Mouse (Mus musculus): ENCODE measurements at regions not wholly inside any gene's neighbourhood (a gene's known extent, or its start where the extent isn't known, plus 50 kb on each side); places are given as distances from the start of the nearest gene placed in this dataset.
"Not testable (repeated sequence)": the region's sequence is repeated elsewhere in the genome, so short reads cannot be mapped to it uniquely, and the experiment has no call there.

DNA sequence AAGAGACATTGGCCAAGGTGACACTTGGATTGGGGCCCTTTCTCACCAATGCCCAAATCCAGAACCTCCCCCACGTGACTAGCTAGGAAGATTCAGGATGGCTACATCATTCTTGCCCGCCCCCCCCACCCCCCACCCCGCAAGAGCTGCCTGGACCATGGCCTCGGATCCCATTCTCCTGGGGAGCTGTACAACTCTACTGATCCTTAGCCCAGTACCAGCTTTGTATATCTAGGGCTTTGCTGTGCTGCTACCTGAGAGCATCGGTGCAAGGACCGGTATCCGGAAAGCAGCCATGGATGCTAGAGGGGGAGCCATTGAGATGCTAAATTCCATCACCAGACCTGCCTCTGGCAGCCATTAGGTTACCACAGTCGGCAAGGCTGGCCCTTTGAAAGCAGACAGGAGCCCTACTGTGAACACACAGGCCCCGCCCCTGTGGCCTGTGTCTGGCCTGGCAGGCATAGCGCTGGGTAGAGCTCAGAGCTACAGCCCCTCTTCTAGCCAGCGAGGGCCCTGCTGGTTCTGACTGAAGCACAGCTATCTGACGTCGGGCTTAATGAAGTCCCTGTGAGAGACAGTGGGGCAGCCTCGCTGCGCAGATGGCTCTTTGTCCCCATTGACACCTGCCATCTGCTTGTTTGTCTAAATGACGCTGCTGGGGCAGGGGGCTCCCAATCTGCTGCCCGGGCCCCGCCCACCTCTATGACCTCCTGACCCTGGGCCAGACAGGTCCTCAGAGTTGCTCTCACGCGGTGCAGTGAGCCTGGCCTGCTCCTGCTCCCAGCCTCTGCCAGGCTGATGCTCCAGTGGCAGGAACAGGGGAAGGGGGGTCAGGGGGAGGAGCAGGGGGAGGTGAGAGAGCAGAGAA lies 128.9 kb downstream of the Dll1 start:
- no peak for DNase-seq (ENCODE audit: low spot score in 2 of 2)

DNA sequence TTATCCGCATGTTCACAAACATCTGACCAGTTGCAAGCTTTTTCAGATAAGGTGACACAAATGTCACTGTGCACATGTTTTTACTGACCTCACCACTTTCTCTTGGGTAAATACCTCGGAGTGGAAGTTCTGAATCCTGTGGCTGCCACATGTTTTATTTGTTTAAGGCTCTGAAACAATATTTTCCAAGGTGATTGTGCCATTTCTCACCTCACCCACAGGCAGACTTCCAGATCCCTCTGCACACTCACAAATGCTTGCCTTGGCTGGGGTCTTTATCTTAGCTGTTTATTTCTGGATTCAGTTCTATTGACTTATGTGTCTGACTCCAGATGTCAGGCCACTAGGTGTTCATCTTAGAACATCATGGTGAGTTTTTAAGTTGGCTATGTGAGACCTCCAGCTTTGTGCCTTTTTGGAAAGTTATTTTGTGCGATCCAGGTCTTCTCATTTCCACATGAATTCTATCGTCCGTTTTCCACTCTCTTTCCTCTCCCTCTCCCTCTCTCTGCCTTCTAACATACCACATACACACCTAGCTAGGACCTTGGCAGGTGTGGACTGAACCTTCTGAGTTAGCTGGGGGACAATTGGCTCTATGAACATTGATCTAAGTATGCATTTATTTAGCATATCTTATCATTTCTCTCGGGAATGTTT lies 133.6 kb downstream of the Dll1 start:
- no peak for DNase-seq (ENCODE audit: low spot score in 2 of 2)

GRCm38 (mm10) chr17:15242356-15242755 lies 134.3 kb downstream of the Dll1 start:
- DNase-seq (ENCODE audit: low spot score in 2 of 2) = no peak

- DNase-seq (ENCODE audit: low spot score in 2 of 2) = no peak
Observed at GRCm38 (mm10) chr17:15241491-15241890, 135.2 kb downstream of the Dll1 start.

- not testable (repeated sequence) for DNase-seq (ENCODE audit: low spot score in 2 of 2)
Observed at GRCm38 (mm10) chr17:15240641-15241040, 136.0 kb downstream of the Dll1 start.

DNA sequence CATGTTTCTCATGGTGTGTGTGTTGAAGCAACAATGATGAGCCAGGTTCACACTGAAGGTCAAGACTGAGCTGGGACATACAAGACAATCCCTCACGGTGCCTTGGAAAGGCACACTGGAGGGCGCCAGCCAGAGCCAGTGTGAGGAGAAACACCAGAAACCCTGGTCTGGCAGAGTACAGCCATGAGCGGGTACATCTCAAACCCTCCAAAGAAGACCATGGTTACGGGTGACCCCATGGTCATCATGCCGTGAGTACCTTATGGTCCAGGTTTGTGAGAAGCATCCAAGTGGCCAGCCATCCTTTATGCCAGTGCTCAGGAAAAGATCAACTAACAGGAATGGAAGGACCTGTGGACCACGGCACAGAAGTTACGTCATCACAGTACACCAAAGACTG lies 136.7 kb downstream of the Dll1 start:
- no peak for DNase-seq (ENCODE audit: low spot score in 2 of 2)

GRCm38 (mm10) chr17:15235041-15235440 lies 141.6 kb downstream of the Dll1 start:
- no peak for DNase-seq (ENCODE audit: low spot score in 2 of 2)

DNA sequence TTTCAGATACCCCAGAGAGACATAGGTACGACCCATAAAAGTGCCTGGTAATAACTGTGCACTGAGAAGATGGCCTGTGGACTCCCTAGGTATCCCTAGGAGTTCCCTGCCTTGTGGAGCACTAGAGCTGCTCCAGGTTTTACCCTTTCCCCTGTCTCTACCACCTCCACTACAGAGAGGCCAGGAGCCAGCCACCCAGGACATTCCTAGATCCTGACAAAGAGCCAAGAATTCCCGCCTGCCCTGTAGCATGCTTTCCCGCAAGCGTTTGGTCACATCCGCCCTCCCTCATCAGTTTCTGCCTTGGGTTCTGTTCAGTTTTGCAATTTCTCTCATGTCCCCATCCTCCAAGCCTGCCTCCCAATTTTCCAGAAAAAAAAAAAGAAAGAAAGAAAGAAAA lies 145.5 kb downstream of the Dll1 start:
- DNase-seq (ENCODE audit: low spot score in 2 of 2) = no peak

DNA sequence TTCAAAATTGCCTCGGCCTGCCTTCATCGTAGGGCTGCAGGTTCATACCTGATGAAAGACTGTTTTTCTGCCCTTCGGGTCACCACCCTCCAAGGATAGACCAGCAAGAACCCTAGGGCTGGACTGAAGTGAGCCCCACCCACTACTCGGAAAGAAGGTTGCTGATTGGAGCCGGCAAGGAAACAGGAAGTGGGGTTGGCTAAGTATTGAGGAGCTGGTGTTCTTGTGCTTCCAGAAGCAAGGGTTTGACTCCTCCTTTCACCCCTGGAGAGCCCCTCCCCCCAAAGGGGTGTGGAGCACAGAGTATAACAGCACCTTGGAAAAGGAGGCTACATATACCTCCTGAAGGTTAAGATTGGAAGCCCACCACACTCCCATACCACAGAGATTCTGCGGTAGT lies 147.5 kb downstream of the Dll1 start:
- no peak for DNase-seq (ENCODE audit: low spot score in 2 of 2)

DNA sequence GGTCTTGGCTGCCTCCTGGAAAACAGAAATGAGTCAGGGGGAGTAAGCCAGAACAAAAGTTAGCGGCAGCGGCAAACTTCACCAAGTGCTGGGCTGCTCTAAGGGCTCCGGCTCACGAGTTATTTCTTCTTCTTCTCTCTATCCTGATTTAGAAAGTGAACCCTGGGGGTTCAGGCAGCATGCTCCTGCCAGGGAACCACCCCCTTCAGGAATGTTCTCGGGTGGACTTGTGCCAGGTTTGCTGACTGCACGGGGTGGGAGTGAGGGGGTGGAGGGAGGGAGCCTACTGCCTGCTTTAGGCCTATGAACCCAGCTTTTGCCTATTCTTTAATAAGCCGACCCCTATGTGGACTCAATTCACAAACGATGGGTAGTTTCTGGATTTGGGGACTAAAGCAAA lies 148.6 kb downstream of the Dll1 start:
- DNase-seq (ENCODE audit: low spot score in 2 of 2) = no peak

GRCm38 (mm10) chr17:15223826-15224225 lies 152.8 kb downstream of the Dll1 start:
- DNase-seq (ENCODE audit: low spot score in 2 of 2) = peak; percentile 43 to 63

DNA sequence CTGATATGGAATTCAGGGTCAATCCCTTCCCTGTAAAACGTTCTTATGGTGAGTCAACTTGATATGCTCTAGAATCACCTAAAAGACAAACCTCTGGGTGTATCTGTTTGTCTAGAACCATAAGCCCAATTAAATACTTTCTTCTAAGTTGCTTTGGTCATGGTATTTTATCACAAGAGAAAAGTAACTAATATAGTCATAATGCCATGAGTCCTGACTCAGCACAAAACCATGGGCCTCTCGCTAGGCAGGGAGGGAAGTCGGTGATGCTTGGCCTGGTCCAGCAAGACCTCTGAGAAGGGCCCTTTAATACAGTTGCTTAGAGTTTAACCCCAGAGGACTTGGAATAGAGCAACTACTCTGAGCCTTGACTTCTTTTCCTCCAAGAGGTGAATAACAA lies 153.7 kb downstream of the Dll1 start:
- no peak for DNase-seq (ENCODE audit: low spot score in 2 of 2)

GRCm38 (mm10) chr17:15214157-15214685 lies 162.5 kb downstream of the Dll1 start:
- no peak for DNase-seq (ENCODE audit: low spot score in 2 of 2)

DNA sequence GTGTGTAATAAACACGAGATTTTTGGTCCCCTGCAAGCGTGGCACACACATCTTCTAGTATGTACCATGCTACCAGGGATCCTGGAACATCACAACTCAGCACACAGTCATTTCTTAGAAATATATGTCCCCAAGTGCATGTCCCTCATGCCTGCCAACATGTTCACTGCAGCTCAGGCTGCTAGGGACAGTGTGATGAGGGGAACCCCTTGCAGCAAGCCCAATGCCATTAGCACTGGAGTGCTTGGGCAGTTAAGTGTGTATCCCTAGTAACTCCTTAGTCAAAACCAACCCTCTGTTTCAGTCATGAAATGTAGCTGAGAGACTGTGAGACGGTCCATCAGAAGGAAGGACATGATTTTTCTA lies 167.5 kb upstream of the Gm3448 start:
- no peak for DNase-seq (ENCODE audit: low spot score in 2 of 2)

DNA sequence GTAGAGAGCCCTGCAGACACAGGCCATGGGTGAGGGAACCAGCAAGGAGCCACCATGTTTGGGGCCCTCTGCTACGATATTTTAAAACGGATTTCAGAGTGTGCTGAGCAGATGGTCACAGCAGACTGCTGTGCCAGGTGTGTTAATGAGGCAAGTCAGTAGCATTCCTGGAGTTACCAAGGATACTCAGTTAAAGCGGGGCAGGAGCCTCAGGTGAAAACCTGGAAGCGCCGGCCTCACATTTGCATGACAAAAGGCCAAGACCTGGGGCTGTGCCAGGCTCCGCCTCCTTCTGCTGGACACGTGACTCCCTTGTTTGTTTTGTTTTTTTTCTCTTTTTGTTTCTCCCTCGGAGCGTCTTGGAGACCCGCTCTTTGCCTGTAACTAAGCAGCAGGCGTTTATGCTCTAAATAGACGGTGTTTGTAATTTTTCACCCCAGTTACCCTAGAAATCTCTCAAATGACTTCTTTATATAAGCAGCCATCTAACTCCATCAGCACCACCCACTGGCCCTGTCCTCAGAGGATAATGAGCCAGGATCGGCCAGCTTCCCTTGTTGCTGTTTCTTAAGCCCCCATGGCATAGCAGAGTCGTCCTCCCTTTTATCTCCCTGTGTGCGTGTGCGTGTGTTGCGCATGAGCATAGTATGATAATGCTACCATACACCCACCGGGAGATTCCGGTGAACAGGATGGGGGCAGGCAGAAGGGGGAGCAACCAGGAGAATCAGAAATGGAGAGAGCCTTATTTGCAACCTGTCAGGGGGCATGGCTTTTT lies 166.9 kb upstream of the Gm3448 start:
- peak; percentile 27 to 56 for DNase-seq (ENCODE audit: low spot score in 2 of 2)

GRCm38 (mm10) chr17:15207182-15208029 lies 166.1 kb upstream of the Gm3448 start:
- no peak for DNase-seq (ENCODE audit: low spot score in 2 of 2)

GRCm38 (mm10) chr17:15205799-15206198 lies 164.5 kb upstream of the Gm3448 start:
- DNase-seq (ENCODE audit: low spot score in 2 of 2) = no peak

DNA sequence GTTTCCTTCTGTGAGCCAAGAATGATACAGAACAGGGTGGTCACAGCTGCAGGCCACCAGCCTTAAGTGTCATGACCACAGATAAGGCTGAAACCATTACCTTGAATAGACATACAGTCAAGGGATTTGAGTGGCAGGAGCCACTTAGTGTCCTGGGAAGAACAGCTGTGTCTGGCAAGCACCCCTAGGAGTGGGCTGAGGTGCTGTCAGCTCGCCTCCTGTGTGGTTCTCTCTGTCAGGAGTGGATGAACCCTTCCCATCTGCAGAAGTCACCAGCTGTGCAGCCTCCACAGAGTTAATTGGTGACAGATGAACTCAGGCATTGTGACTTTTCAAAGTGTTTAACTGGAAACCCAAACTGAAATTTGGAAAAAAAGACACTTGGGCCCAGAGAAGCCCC lies 163.2 kb upstream of the Gm3448 start:
- DNase-seq (ENCODE audit: low spot score in 2 of 2) = no peak

GRCm38 (mm10) chr17:15199235-15199634 lies 157.9 kb upstream of the Gm3448 start:
- no peak for DNase-seq (ENCODE audit: low spot score in 2 of 2)

DNA sequence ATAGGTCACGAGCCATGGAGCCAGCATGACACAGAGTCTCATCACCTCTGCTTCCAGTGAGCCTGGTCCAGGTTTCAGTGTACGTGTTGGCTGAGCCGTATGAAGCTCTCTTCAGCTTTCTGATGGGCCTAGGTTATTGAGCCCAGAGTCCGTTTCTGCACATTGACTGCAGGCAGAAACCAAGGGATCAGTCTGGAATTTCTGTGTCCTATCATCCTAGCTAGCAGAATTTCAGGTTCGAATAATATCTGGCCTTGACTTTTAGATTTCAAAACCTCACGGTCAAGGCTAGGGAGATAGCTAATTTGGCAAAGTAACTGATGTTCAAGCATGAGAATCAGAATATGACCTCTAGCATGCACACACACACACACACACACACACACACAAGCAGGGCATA lies 156.0 kb upstream of the Gm3448 start:
- no peak for DNase-seq (ENCODE audit: low spot score in 2 of 2)

DNA sequence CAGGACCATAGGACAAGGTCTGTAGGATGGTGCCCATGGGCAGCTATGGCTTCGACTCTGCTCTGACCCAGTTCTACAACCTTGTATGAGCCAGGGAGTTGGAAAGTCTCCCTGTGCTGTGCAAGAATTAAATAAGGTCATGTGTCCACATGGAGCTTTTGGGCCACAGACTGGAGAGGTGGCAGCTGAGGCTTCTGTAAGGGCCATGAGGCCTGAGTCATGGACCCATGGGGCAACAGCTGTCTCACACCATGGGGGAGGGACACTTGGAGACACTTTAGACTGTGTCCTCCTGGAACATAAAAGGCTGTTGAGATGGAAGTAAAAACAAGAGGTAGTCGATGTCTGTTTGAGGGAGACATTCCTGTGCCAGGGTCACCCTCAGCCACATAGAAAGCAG lies 154.5 kb upstream of the Gm3448 start:
- DNase-seq (ENCODE audit: low spot score in 2 of 2) = no peak
